Mouse (Mus musculus) limb, embryonic 14.5 days (tissue): ENCODE data around the gene Rab17. TPM values are rescaled to one million over a fixed set of nuclear protein-coding genes. Genes with fewer than 3 reads are reported as not detected.

Experiments
- ATAC-seq: fragments of 200-750 bp; cut with Nextera tagmentation; 2 replicates; pipeline ENCODE4 v1.8.0; 2017; ENCODE audit warnings: low read depth, moderate number of reproducible peaks, moderate TSS enrichment; ENCODE audit not compliant: low FRiP score
- DNase-seq: peaks from one replicate; pipeline ENCODE4 v3.0.0-alpha.2; 2015; ENCODE audit warnings: low spot score
- H3K27ac ChIP-seq: fragments of 300-500 bp; sonication (generic); replicated peaks from 2 replicates; pipeline ENCODE4 v1.5.1; 2014; ENCODE audit warnings: low read depth, mild to moderate bottlenecking, low read length, moderate library complexity, mixed read lengths
- H3K27me3 ChIP-seq: fragments of 300-500 bp; sonication (generic); 2 replicates; pipeline ENCODE4 v1.6.1; 2014; ENCODE audit warnings: low read length, mixed read lengths; ENCODE audit not compliant: control insufficient read depth, insufficient read depth
- H3K36me3 ChIP-seq: fragments of 300-500 bp; sonication (generic); 2 replicates; pipeline ENCODE4 v1.6.1; 2014; ENCODE audit warnings: mild to moderate bottlenecking, low read length, moderate library complexity, mixed read lengths; ENCODE audit not compliant: control insufficient read depth, insufficient read depth
- H3K4me1 ChIP-seq: fragments of 300-500 bp; sonication (generic); 2 replicates; pipeline ENCODE4 v1.6.1; 2014; ENCODE audit warnings: antibody characterized with exemption, low read length, mixed read lengths; ENCODE audit not compliant: control insufficient read depth, insufficient read depth
- H3K4me2 ChIP-seq: fragments of 300-500 bp; sonication (generic); replicated peaks from 2 replicates; pipeline ENCODE4 v1.6.1; 2014; ENCODE audit warnings: low read depth, mild to moderate bottlenecking, low read length, moderate library complexity; ENCODE audit not compliant: severe bottlenecking
- H3K4me3 ChIP-seq: fragments of 300-500 bp; sonication (generic); replicated peaks from 2 replicates; pipeline ENCODE4 v1.5.1; 2014; ENCODE audit warnings: low read length
- H3K9ac ChIP-seq: fragments of 300-500 bp; sonication (generic); 2 replicates; pipeline ENCODE4 v1.6.1; 2014; ENCODE audit warnings: mild to moderate bottlenecking, low read depth, low read length, moderate library complexity; ENCODE audit not compliant: severe bottlenecking
- H3K9me3 ChIP-seq: fragments of 300-500 bp; sonication (generic); 2 replicates; pipeline ENCODE4 v1.6.1; 2016; ENCODE audit warnings: low read length; ENCODE audit not compliant: control insufficient read depth
- POLR2A ChIP-seq: fragments of 200-500 bp; IDR thresholded peaks from 2 replicates; pipeline ENCODE4 v1.8.0; 2012; ENCODE audit warnings: inconsistent platforms, mild to moderate bottlenecking, moderate library complexity, borderline replicate concordance; ENCODE audit not compliant: insufficient read depth, insufficient read length; ENCODE audit errors: extremely low read depth
- WGBS: fragments of 180-500 bp; shearing (Covaris S2); extraction: QIAGEN DNeasy Blood & Tissue Kit; methylation state at CpG from one replicate; pipeline ENCODE4 v1.1.7; 2014; 5-methylcytosine and 5-hydroxymethylcytosine counted together
- polyA plus RNA-seq, 2 experiments: library from polyadenylated mRNA; depleted of rRNA in 1 of 2; stranded (reverse) in 1 of 2; unstranded in 1 of 2; fragments of >200 nt; fragmentation: Nextera tagmentation in 1 of 2; extraction: Ambion mirVana in 1 of 2; gene quantifications; 2 replicates each; pipeline versions ENCODE4 v1.2.1 to v1.2.3; 2012 to 2014

Rab17 gene
- polyA plus RNA-seq, 2 experiments, result 0.78 to 1.0 TPM

GRCm38 (mm10) chr1:90926030-90926429, 43.4 kb downstream of the Rab17 start:
- H3K27ac ChIP-seq, result no peak overlapping the region
- ATAC-seq (no peak), DNase-seq (no peak)
- 84% methylated on average over 4 of the region's 4 CpGs for WGBS
- H3K4me1 ChIP-seq, result peaks cover 16% of the 10 kb centered on the region
- H3K27me3 ChIP-seq, result 0 out of 2 replicates have a peak, but pooled peaks cover 5% of the 10 kb centered on the region
- no peaks in the 10 kb centered on the region for H3K36me3 ChIP-seq
- no peaks in the 10 kb centered on the region for H3K9me3 ChIP-seq
- no peak overlapping the region for H3K9ac ChIP-seq
- no peak overlapping the region for H3K4me3 ChIP-seq
- no peak for TF ChIP-seq POLR2A
- no peak overlapping the region for H3K4me2 ChIP-seq

- Histone ChIP-seq H3K27me3 (no peaks in the 10 kb centered on the region), H3K9me3 (peaks cover 6% of the 10 kb centered on the region), H3K4me2 (no peak overlapping the region), H3K9ac (no peak overlapping the region), H3K4me3 (no peak overlapping the region), H3K27ac (no peak overlapping the region), H3K36me3 (no peaks in the 10 kb centered on the region), H3K4me1 (no peaks in the 10 kb centered on the region)
- DNase-seq (no peak), ATAC-seq (no peak)
- TF ChIP-seq POLR2A, result no peak
- WGBS, result 77% methylated on average over 9 of the region's 9 CpGs
These were observed 47.8 kb downstream of the Rab17 start for GRCm38 (mm10) chr1:90921687-90922086.

GRCm38 (mm10) chr1:90917509-90917908, 52.0 kb downstream of the Rab17 start:
- Histone ChIP-seq H3K4me2 (no peak overlapping the region), H3K4me3 (no peak overlapping the region), H3K27ac (no peak overlapping the region), H3K9ac (no peak overlapping the region), H3K9me3 (peaks cover 6% of the 10 kb centered on the region), H3K36me3 (no peaks in the 10 kb centered on the region), H3K27me3 (no peaks in the 10 kb centered on the region), H3K4me1 (peaks cover 10% of the 10 kb centered on the region)
- WGBS, result 63% methylated on average over 6 of the region's 6 CpGs
- ATAC-seq, result no peak
- no peak for DNase-seq
- no peak for TF ChIP-seq POLR2A

GRCm38 (mm10) chr1:90914948-90915569, 54.4 kb downstream of the Rab17 start, which contains the start of gene Mlph:
Gene Mlph (plus strand): TSS chr1:90915085.
- TF ChIP-seq POLR2A, result no peak
- Histone ChIP-seq H3K9me3 (peaks cover 6% of the 10 kb centered on the region), H3K4me2 (peak within 1 kb of the TSS; percentile 40), H3K27ac (no peak within 1 kb of the TSS), H3K4me1 (peaks cover 10% of the 10 kb centered on the region), H3K36me3 (no peaks in the 10 kb centered on the region), H3K4me3 (peak within 1 kb of the TSS; percentile 10; the same call in 1 of the 2 replicates), H3K9ac (peak within 1 kb of the TSS; percentile 28; the same call in 1 of the 2 replicates), H3K27me3 (no peaks in the 10 kb centered on the region)
- ATAC-seq (no peak), DNase-seq (peak; percentile 62)
- 6% methylated on average over 18 of the region's 18 CpGs for WGBS

GRCm38 (mm10) chr1:90913231-90913630, 56.2 kb downstream of the Rab17 start:
- no peak overlapping the region for H3K27ac ChIP-seq
- no peak for TF ChIP-seq POLR2A
- H3K27me3 ChIP-seq, result no peaks in the 10 kb centered on the region
- ATAC-seq (no peak), DNase-seq (no peak)
- H3K9me3 ChIP-seq, result no peaks in the 10 kb centered on the region
- no peak overlapping the region for H3K4me3 ChIP-seq
- no peak overlapping the region for H3K9ac ChIP-seq
- H3K4me1 ChIP-seq, result peaks cover 17% of the 10 kb centered on the region
- WGBS, result 34% methylated on average over 6 of the region's 6 CpGs
- H3K4me2 ChIP-seq, result no peak overlapping the region
- H3K36me3 ChIP-seq, result no peaks in the 10 kb centered on the region
